Mouse (Mus musculus) embryonic facial prominence, embryonic 15.5 days (tissue): ENCODE measurements around the gene Snu13. TPM values are rescaled to one million over a fixed set of nuclear protein-coding genes. Genes with fewer than 3 reads are reported as not detected.

Source experiments
- ATAC-seq: fragments of 200-750 bp; cut with Nextera tagmentation; 2 replicates; pipeline ENCODE4 v1.8.0; 2017; ENCODE audit warnings: low read depth, moderate TSS enrichment; ENCODE audit not compliant: insufficient number of reproducible peaks, low FRiP score, low TSS enrichment
- H3K27ac ChIP-seq: fragments of 300-500 bp; sonication (generic); replicated peaks from 2 replicates; pipeline ENCODE4 v1.5.1; 2015; ENCODE audit warnings: mild to moderate bottlenecking, inconsistent platforms
- H3K27me3 ChIP-seq: fragments of 300-500 bp; sonication (generic); 2 replicates; pipeline ENCODE4 v1.6.1; 2015; ENCODE audit warnings: inconsistent platforms
- H3K36me3 ChIP-seq: fragments of 300-500 bp; sonication (generic); 2 replicates; pipeline ENCODE4 v1.6.1; 2015; ENCODE audit warnings: mild to moderate bottlenecking, inconsistent platforms
- H3K4me1 ChIP-seq: fragments of 300-500 bp; sonication (generic); 2 replicates; pipeline ENCODE4 v1.6.1; 2015; ENCODE audit warnings: inconsistent platforms
- H3K4me2 ChIP-seq: fragments of 300-500 bp; sonication (generic); replicated peaks from 2 replicates; pipeline ENCODE4 v1.6.1; 2015; ENCODE audit warnings: mild to moderate bottlenecking, inconsistent platforms
- H3K4me3 ChIP-seq: fragments of 300-500 bp; sonication (generic); replicated peaks from 2 replicates; pipeline ENCODE4 v1.5.1; 2015; ENCODE audit warnings: mild to moderate bottlenecking, inconsistent platforms
- H3K9ac ChIP-seq: fragments of 300-500 bp; sonication (generic); 2 replicates; pipeline ENCODE4 v1.6.1; 2015; ENCODE audit warnings: inconsistent platforms
- H3K9me3 ChIP-seq: fragments of 300-500 bp; sonication (generic); replicated peaks from 2 replicates; pipeline ENCODE4 v1.6.1; 2016; ENCODE audit warnings: inconsistent platforms
- WGBS: fragments of 180-500 bp; shearing (Covaris S2); methylation state at CpG from one replicate; pipeline ENCODE4 v1.1.7; 2015; 5-methylcytosine and 5-hydroxymethylcytosine counted together
- polyA plus RNA-seq: library from polyadenylated mRNA; unstranded; fragments of >200 nt; fragmentation: Nextera tagmentation; extraction: Ambion mirVana; gene quantifications from 2 replicates; pipeline ENCODE4 v1.2.1, GENCODE M21; 2015

The Snu13 gene
- polyA plus RNA-seq, 1 experiment from 2014 or later = 246 TPM

- Histone ChIP-seq H3K27me3 (no peaks in the 10 kb centered on the region), H3K36me3 (peaks cover 68% of the 10 kb centered on the region), H3K9ac (no peak overlapping the region), H3K4me2 (no peak overlapping the region), H3K4me3 (no peak overlapping the region), H3K4me1 (no peaks in the 10 kb centered on the region), H3K9me3 (no peaks in the 10 kb centered on the region), H3K27ac (no peak overlapping the region)
- ATAC-seq = no peak
- WGBS = 85% methylated on average over 6 of the region's 6 CpGs
These were observed 23.3 kb downstream of the Snu13 start for GRCm38 (mm10) chr15:82023965-82024635.

- no peak overlapping the region for H3K9ac ChIP-seq
- no peaks in the 10 kb centered on the region for H3K4me1 ChIP-seq
- no peak for ATAC-seq
- H3K4me3 ChIP-seq = no peak overlapping the region
- no peaks in the 10 kb centered on the region for H3K9me3 ChIP-seq
- no peak overlapping the region for H3K4me2 ChIP-seq
- WGBS = 87% methylated on average over 13 of the region's 13 CpGs
- peaks cover 58% of the 10 kb centered on the region for H3K36me3 ChIP-seq
- H3K27me3 ChIP-seq = no peaks in the 10 kb centered on the region
- H3K27ac ChIP-seq = no peak overlapping the region
These were observed 24.8 kb downstream of the Snu13 start for GRCm38 (mm10) chr15:82022535-82023088.

- Histone ChIP-seq H3K9me3 (no peaks in the 10 kb centered on the region), H3K27me3 (no peaks in the 10 kb centered on the region), H3K9ac (no peak overlapping the region), H3K4me1 (peaks cover 16% of the 10 kb centered on the region), H3K36me3 (peaks cover 28% of the 10 kb centered on the region), H3K4me2 (no peak overlapping the region), H3K27ac (no peak overlapping the region), H3K4me3 (no peak overlapping the region)
- ATAC-seq = no peak
- WGBS = 66% methylated on average over 3 of the region's 3 CpGs
These were observed 28.1 kb downstream of the Snu13 start for GRCm38 (mm10) chr15:82019288-82019687.

- Histone ChIP-seq H3K36me3 (peaks cover 10% of the 10 kb centered on the region; the same call in 1 of the 2 replicates), H3K9ac (no peak overlapping the region), H3K4me2 (no peak overlapping the region), H3K4me1 (peaks cover 21% of the 10 kb centered on the region), H3K27me3 (no peaks in the 10 kb centered on the region), H3K9me3 (no peaks in the 10 kb centered on the region), H3K4me3 (no peak overlapping the region), H3K27ac (no peak overlapping the region)
- no peak for ATAC-seq
- 65% methylated on average over 4 of the region's 4 CpGs for WGBS
These were observed 29.9 kb downstream of the Snu13 start for GRCm38 (mm10) chr15:82017461-82017860.

- H3K4me1 ChIP-seq = peaks cover 21% of the 10 kb centered on the region
- ATAC-seq = no peak
- 16% methylated on average over 6 of the region's 6 CpGs for WGBS
These were observed 30.6 kb downstream of the Snu13 start for GRCm38 (mm10) chr15:82016830-82017229.

GRCm38 (mm10) chr15:82016101-82016808 lies 31.1 kb downstream of the Snu13 start:
- H3K9me3 ChIP-seq = no peaks in the 10 kb centered on the region
- peak overlapping the region; percentile 70 for H3K9ac ChIP-seq
- H3K27ac ChIP-seq = peak overlapping the region; percentile 74
- H3K4me2 ChIP-seq = peak overlapping the region; percentile 81
- ATAC-seq = peak; percentile 96
- no peaks in the 10 kb centered on the region for H3K27me3 ChIP-seq
- peaks cover 4% of the 10 kb centered on the region; the same call in 1 of the 2 replicates for H3K36me3 ChIP-seq
- peak overlapping the region; percentile 82 for H3K4me3 ChIP-seq
- under 1% methylated on average over 53 of the region's 53 CpGs for WGBS
- peaks cover 21% of the 10 kb centered on the region for H3K4me1 ChIP-seq

More at GRCm38 (mm10) chr15:82016830-82017229, 30.6 kb downstream of the Snu13 start:
- peak overlapping the region; percentile 82 for H3K4me3 ChIP-seq
- peak overlapping the region; percentile 70 for H3K9ac ChIP-seq
- H3K9me3 ChIP-seq = no peaks in the 10 kb centered on the region
- H3K27me3 ChIP-seq = no peaks in the 10 kb centered on the region
- peaks cover 4% of the 10 kb centered on the region; the same call in 1 of the 2 replicates for H3K36me3 ChIP-seq
- peak overlapping the region; percentile 81 for H3K4me2 ChIP-seq
- H3K27ac ChIP-seq = peak overlapping the region; percentile 65

GRCm38 (mm10) chr15:82015392-82016100 lies 31.9 kb downstream of the Snu13 start:
- H3K4me1 ChIP-seq = peaks cover 21% of the 10 kb centered on the region
- whole genome bisulfite sequencing = under 1% methylated on average over 39 of the region's 39 CpGs

GRCm38 (mm10) chr15:82014745-82015391 lies 32.5 kb downstream of the Snu13 start:
- Histone ChIP-seq H3K9ac (peak overlapping the region; percentile 62), H3K27me3 (no peaks in the 10 kb centered on the region), H3K4me3 (peak overlapping the region; percentile 82), H3K4me1 (peaks cover 21% of the 10 kb centered on the region), H3K27ac (no peak overlapping the region; the same call in 1 of the 2 replicates), H3K36me3 (peaks cover 4% of the 10 kb centered on the region; the same call in 1 of the 2 replicates), H3K4me2 (peak overlapping the region; percentile 81), H3K9me3 (no peaks in the 10 kb centered on the region)
- WGBS = 14% methylated on average over 9 of the region's 9 CpGs
- ATAC-seq = no peak

More at GRCm38 (mm10) chr15:82015392-82016100, 31.9 kb downstream of the Snu13 start:
- Histone ChIP-seq H3K4me3 (peak overlapping the region; percentile 82), H3K9ac (peak overlapping the region; percentile 62), H3K27ac (peak overlapping the region; percentile 74), H3K4me2 (peak overlapping the region; percentile 81), H3K27me3 (no peaks in the 10 kb centered on the region), H3K36me3 (peaks cover 4% of the 10 kb centered on the region; the same call in 1 of the 2 replicates), H3K9me3 (no peaks in the 10 kb centered on the region)
- ATAC-seq = no peak; the same call in 1 of the 2 replicates

GRCm38 (mm10) chr15:82011947-82012346 lies 35.5 kb downstream of the Snu13 start:
- peaks cover 20% of the 10 kb centered on the region for H3K4me1 ChIP-seq
- H3K4me2 ChIP-seq = no peak overlapping the region
- H3K27ac ChIP-seq = no peak overlapping the region
- no peak overlapping the region for H3K9ac ChIP-seq
- H3K9me3 ChIP-seq = no peaks in the 10 kb centered on the region
- no peaks in the 10 kb centered on the region for H3K36me3 ChIP-seq
- no peak overlapping the region for H3K4me3 ChIP-seq
- 85% methylated on average over 6 of the region's 6 CpGs for WGBS
- H3K27me3 ChIP-seq = no peaks in the 10 kb centered on the region
- ATAC-seq = no peak

GRCm38 (mm10) chr15:82004257-82004656 lies 43.1 kb downstream of the Snu13 start:
- Histone ChIP-seq H3K4me1 (no peaks in the 10 kb centered on the region), H3K27me3 (no peaks in the 10 kb centered on the region), H3K27ac (no peak overlapping the region), H3K36me3 (peaks cover 33% of the 10 kb centered on the region), H3K9me3 (no peaks in the 10 kb centered on the region), H3K9ac (no peak overlapping the region), H3K4me2 (no peak overlapping the region), H3K4me3 (no peak overlapping the region)
- WGBS = 89% methylated on average over 8 of the region's 8 CpGs
- ATAC-seq = no peak
